Mouse (Mus musculus) cerebellum, adult (tissue): ENCODE results near the gene Engase.

Experiments
- ATAC-seq: cut with Nextera tagmentation; 2 replicates; pipeline ENCODE4 v1.9.2; 2017; ENCODE audit warnings: mild to moderate bottlenecking, moderate library complexity, mixed read lengths; ENCODE audit not compliant: insufficient number of reproducible peaks, low FRiP score, low TSS enrichment

Engase gene

GRCm38 (mm10) chr11:118453886-118454671, 22.6 kb upstream of the Engase start:
- no peak for ATAC-seq

- ATAC-seq = no peak
Observed at GRCm38 (mm10) chr11:118455788-118456187, 20.8 kb upstream of the Engase start.

- ATAC-seq = no peak
Observed at GRCm38 (mm10) chr11:118456937-118457336, 19.7 kb upstream of the Engase start.

DNA sequence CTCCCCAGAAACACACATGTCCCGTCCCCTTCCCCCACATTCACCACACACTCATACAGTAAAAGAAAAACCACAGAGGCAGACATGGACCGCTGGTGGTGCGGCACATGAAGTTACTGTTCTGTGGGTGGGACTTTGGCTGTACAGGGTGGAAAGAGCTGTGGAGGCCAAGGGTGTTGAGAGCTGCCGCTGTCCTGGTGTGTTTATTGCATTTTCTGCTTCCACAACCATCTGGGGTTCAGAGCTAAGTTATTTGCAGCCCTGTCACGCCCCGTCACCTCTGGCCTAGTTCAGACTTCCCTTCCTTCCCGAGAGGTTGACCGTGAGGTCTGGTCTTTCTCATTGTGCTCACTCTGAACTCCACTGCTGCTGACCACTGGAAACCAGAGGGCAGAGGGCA, 17.6 kb upstream of the Engase start:
- ATAC-seq = no peak

GRCm38 (mm10) chr11:118459536-118459935, 17.1 kb upstream of the Engase start:
- ATAC-seq = no peak

- ATAC-seq = no peak
Observed at GRCm38 (mm10) chr11:118460280-118460679, 16.3 kb upstream of the Engase start.

DNA sequence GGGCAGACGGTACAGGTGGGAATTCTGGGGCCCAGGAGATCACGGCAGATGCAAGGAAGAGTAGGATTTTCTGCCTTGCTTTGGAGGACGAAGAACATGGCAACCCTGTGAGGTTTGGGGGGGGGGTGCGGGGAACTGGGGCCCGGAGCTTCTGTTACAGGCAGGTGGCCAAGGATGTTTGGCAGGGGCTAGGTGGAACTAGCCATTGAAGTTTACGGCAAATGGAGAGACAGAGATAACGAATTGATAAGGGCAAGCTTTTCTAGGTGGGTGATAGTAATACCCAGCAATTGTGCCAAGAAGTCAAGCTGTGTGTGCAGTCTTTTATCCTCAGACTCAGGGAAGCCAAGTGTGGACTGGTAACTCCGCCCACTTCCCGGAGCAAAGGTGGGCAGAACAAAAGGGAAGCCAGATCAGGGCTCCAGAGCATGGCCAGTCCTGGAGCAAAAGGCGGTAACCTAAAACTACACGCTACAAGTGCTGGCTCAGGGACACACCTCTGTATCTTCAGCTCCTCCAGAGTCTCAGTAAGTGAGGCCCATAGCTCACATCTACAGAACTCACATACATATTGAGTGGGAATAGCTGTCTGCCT, 9.1 kb upstream of the Engase start:
- ATAC-seq = no peak

- ATAC-seq = no peak
Observed at GRCm38 (mm10) chr11:118469509-118470160, 7.0 kb upstream of the Engase start.

- ATAC-seq = no peak
Observed at GRCm38 (mm10) chr11:118470234-118470966, 6.2 kb upstream of the Engase start.

DNA sequence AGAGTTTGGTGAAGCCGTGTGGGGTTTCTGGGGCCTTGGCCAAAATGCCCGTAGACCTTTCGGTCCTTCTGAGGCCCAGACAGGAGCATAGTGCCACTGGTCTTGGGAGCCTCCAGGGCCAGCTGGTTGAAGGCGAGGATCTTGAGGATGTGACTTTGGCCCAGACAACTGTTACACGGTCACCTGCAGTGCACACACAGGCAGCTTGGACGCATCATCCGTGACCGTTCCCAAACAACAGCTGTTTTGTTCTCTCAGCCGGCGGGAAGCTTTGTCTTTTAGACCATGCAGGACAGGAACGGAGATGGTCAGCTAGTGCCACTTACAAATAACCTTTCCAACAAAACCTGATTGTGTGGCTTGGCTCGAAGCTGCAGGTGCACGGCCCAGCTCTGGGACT, 5.0 kb upstream of the Engase start:
- no peak for ATAC-seq

DNA sequence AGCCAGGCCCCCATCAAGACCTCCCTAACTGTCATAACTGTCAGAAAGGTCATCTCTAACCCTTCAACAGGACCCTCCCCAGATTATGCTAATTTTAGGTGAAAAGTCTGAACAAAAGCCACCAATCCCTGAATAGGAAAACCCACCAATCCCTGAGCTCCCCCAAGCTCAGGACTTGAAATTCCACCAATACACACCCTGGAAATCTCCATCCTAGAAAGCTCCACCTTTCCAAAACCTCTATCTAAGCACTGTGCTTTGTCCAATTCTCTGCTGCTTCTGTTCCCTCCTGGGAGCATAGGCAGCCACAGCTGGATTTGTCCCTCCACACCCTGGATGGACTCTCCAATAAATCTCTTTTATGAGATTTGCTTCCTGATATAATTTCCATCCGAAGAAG, 3.5 kb upstream of the Engase start:
- ATAC-seq = no peak

DNA sequence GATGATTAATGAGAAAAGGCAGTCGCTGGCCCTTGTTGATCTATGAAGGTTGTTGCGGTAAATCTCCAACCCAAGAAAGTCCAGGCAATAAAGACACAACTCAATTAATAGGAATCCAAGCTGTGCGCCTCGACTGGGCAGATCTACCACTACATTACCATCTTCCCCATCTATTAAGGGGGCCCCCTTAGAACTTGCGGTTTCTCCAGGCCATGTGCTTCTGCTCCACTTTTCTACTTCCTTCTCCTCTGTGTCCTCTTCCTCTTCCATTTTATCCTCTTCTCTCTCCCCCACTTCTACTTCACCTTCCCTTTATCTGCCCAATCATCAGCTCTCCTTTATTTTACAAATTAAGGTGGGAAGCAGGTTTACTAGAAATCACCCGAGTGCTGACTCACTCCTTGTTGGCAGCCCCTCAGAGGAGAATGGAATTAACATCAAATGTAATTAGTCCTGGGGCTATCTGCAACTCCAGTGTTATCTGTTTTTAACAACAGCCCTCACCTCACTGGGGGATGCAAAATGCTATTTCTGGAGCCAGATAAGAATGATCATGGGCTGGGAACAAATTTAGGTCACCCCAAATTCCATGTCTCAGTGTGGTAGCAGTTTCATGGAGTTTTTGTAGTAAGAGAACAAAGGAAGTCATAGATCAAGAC, 2.7 kb upstream of the Engase start:
- ATAC-seq = no peak

- no peak for ATAC-seq
Observed at GRCm38 (mm10) chr11:118475496-118476083, 1.0 kb upstream of the Engase start.

DNA sequence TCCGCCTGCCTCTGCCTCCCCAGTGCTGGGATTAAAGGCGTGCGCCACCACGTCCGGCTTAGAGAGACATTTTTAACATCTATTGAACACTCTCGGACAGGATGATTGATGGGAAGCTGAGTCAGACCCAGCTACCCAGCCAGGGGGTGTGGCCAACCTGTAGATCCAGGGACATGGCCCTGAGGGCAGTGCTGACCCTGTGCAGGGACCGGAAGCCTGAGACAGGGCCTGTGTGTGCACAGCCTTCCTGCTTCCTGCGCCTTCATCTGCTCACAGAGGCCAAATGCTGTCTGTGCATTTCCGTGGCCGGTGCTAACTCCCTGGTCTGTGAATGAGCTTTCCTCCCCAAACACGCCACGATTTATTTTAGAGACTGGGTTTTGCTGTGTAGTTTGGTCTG, 3.1 kb downstream of the Engase start:
- no peak for ATAC-seq

GRCm38 (mm10) chr11:118481231-118481630, 4.6 kb downstream of the Engase start:
- ATAC-seq = no peak

GRCm38 (mm10) chr11:118481751-118482150, 5.1 kb downstream of the Engase start:
- no peak for ATAC-seq

DNA sequence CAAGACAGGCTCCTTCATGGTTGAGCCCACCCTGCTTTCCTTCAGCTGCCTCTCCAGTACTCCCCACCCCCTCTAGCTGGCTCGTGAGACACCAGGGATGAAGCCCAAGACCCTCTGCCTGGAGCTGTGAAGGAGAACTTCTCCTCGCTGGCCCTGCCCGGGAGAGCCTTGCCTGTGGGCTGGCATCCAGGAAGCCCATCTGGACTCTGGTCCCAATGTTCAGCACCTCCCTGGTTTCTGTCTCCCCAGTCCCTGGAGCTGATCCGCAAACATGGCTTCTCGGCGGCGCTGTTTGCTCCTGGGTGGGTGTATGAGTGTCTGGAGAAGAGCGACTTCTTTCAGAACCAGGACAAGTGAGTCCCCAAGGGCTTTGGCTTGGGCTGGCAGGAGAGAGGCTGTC, 7.5 kb downstream of the Engase start:
- ATAC-seq = no peak

DNA sequence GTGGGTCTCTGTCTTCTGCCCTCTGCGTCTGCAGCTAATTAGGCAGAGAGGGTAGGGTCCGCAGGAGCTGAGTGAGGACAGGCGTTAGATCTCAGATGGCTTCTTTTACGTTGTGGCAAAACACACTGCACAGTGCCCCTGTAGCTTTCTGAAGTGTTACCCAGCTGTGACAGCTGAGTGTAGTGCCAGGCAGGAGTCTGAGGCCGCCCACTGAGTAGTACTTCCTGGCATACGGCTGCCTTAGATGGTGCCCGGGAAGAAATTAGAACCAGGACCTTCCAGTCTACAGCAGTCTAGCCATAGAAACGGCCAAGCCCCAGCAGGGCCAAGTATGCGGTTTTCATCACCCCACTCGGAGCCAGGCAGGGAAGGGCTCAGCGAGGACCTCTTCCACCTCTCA, 8.7 kb downstream of the Engase start:
- no peak for ATAC-seq

GRCm38 (mm10) chr11:118485780-118486179, 9.2 kb downstream of the Engase start:
- ATAC-seq = no peak

GRCm38 (mm10) chr11:118486281-118486680, 9.7 kb downstream of the Engase start:
- no peak for ATAC-seq
